Mouse (Mus musculus): ENCODE results near the gene Fbxo9. TPM values are rescaled to one million over a fixed set of nuclear protein-coding genes. Genes with fewer than 3 reads are reported as not detected.

Gene Fbxo9
- total and polyA plus RNA-seq, 2 experiments from 2014 or later = 60.4 to 67.5 TPM

GRCm38 (mm10) chr9:78121358-78121757 is 12.5 kb upstream of the Fbxo9 start:
- peaks cover 36% of the 10 kb centered on the region for H3K4me1 ChIP-seq (ENCODE audit: control insufficient read depth, insufficient read depth)
- H3K4me2 ChIP-seq (ENCODE audit: low read depth, low read length) = peak overlapping the region; percentile 7; the same call in 1 of the 2 replicates
- H3K9me3 ChIP-seq (replicated peaks; ENCODE audit: control insufficient read depth, low read length) = no peaks in the 10 kb centered on the region
- no peak overlapping the region for H3K9ac ChIP-seq (replicated peaks; ENCODE audit: low read depth, low read length)
- no peak overlapping the region for H3K4me3 ChIP-seq (ENCODE audit: low read depth, low read length)
- ATAC-seq (ENCODE audit: insufficient read depth, low read depth) (peak; percentile 44; the same call in 1 of the 2 replicates), DNase-seq (ENCODE audit: low spot score) (peak; percentile 66)
- peaks cover 6% of the 10 kb centered on the region for H3K36me3 ChIP-seq (replicated peaks; ENCODE audit: control insufficient read depth, insufficient read depth, low read length)
- peak overlapping the region; percentile 82 for H3K27ac ChIP-seq (ENCODE audit: low read depth)
- no peaks in the 10 kb centered on the region for H3K27me3 ChIP-seq (ENCODE audit: control insufficient read depth, insufficient read depth, low read length)
- 67% methylated on average over 8 of the region's 8 CpGs for WGBS
- no peak for TF ChIP-seq CTCF (IDR thresholded peaks at IDR 0.05; ENCODE audit: low read depth)
- 0 out of 2 replicates have a peak, but pooled peaks have one; percentile 29 for TF ChIP-seq EP300 (IDR thresholded peaks at IDR 0.05; ENCODE audit: low read depth)

GRCm38 (mm10) chr9:78117690-78118089 is 8.8 kb upstream of the Fbxo9 start:
- Histone ChIP-seq H3K9me3 (replicated peaks; ENCODE audit: control insufficient read depth, low read length) (no peaks in the 10 kb centered on the region), H3K27me3 (ENCODE audit: control insufficient read depth, insufficient read depth, low read length) (no peaks in the 10 kb centered on the region), H3K4me1 (ENCODE audit: control insufficient read depth, insufficient read depth) (peaks cover 41% of the 10 kb centered on the region), H3K4me3 (ENCODE audit: low read depth, low read length) (no peak overlapping the region), H3K27ac (ENCODE audit: low read depth) (peak overlapping the region; percentile 23), H3K4me2 (ENCODE audit: low read depth, low read length) (no peak overlapping the region), H3K36me3 (replicated peaks; ENCODE audit: control insufficient read depth, insufficient read depth, low read length) (no peaks in the 10 kb centered on the region; the same call in 1 of the 2 replicates), H3K9ac (replicated peaks; ENCODE audit: low read depth, low read length) (no peak overlapping the region)
- WGBS = 45% methylated on average over 2 of the region's 2 CpGs
- ATAC-seq (ENCODE audit: insufficient read depth, low read depth) (no peak), DNase-seq (ENCODE audit: low spot score) (no peak)
- TF ChIP-seq EP300 (IDR thresholded peaks at IDR 0.05; ENCODE audit: low read depth) = no peak
- no peak for TF ChIP-seq CTCF (IDR thresholded peaks at IDR 0.05; ENCODE audit: low read depth)

DNA sequence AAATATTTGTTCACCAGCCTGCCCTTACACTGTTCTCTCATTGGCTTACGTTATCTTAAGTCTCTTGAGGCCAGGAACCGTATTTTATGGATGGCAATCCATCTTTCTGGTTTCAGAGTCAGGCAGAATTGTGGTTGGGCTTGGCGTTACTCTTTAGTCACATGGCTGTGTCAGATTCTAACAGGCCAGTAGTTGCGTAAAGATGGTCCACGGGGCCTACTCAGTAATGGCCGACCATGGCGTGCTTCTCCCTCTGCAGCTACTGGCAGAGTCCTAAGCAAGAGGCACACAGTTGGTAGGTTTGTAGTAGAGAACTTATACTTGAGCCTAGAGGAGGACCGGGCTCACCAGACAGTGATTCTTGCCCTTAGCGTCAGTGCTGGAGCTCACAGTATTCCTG is 6.9 kb upstream of the Fbxo9 start:
- ATAC-seq (ENCODE audit: insufficient read depth, low read depth) = no peak
- Histone ChIP-seq H3K4me2 (ENCODE audit: low read depth, low read length) (peak overlapping the region; percentile 75; the same call in 1 of the 2 replicates), H3K27me3 (ENCODE audit: control insufficient read depth, insufficient read depth, low read length) (no peaks in the 10 kb centered on the region), H3K9me3 (replicated peaks; ENCODE audit: control insufficient read depth, low read length) (no peaks in the 10 kb centered on the region), H3K36me3 (replicated peaks; ENCODE audit: control insufficient read depth, insufficient read depth, low read length) (no peaks in the 10 kb centered on the region; the same call in 1 of the 2 replicates), H3K27ac (ENCODE audit: low read depth) (peak overlapping the region; percentile 75), H3K4me1 (ENCODE audit: control insufficient read depth, insufficient read depth) (peaks cover 22% of the 10 kb centered on the region), H3K9ac (replicated peaks; ENCODE audit: low read depth, low read length) (no peak overlapping the region), H3K4me3 (ENCODE audit: low read depth, low read length) (no peak overlapping the region)
- 71% methylated on average over 9 of the region's 9 CpGs for WGBS
- TF ChIP-seq CTCF (IDR thresholded peaks at IDR 0.05; ENCODE audit: low read depth) (no peak), EP300 (IDR thresholded peaks at IDR 0.05; ENCODE audit: low read depth) (no peak)
- DNase-seq (ENCODE audit: low spot score) = peak; percentile 28

- ATAC-seq (ENCODE audit: insufficient read depth, low read depth) = no peak
Observed at GRCm38 (mm10) chr9:78113538-78113885, 4.6 kb upstream of the Fbxo9 start.

DNA sequence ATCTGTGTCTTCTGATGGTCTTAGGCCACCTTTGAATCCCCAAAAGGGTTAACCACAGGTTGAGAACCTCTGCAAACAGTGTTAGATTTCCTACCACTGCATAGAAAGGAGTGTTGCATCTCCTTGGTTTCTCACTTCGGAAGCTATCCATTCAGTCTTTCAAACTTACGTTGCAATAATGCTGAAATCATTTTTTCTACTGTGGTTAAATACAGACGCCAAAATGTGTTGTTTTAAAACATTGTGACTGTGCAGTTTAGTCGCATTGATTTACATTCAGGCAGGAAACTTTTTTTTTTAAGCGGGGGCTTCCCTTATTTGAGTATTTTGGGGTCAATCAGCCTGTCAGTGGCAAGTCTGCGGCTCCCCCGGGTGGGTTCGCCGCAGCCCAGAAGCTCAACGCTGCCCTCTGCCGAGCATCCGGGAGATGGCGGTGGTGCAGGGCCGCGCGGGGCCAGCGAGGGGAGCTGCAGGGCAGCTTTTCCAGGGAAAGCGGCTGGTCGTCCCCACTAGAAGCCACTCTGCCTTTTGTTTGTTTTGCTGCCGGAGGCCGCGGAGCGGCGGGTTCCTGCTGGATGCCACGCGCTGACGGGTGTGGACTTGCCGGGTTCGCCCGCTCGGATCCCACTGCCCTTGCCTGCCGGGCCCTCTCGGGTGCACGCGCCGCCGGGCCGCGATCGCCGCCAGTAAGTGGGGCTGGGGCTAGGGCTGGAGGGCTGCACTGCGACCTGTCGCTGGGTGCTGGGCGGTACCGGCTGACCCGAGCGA is 4.1 kb upstream of the Fbxo9 start:
- DNase-seq (ENCODE audit: low spot score) (peak; percentile 92), ATAC-seq (ENCODE audit: insufficient read depth, low read depth) (peak; percentile 78)
- Histone ChIP-seq H3K27ac (ENCODE audit: low read depth) (peak overlapping the region; percentile 92), H3K9ac (replicated peaks; ENCODE audit: low read depth, low read length) (peak overlapping the region; percentile 94), H3K4me3 (ENCODE audit: low read depth, low read length) (peak overlapping the region; percentile 92), H3K27me3 (ENCODE audit: control insufficient read depth, insufficient read depth, low read length) (no peaks in the 10 kb centered on the region), H3K4me1 (ENCODE audit: control insufficient read depth, insufficient read depth) (peaks cover 19% of the 10 kb centered on the region), H3K36me3 (replicated peaks; ENCODE audit: control insufficient read depth, insufficient read depth, low read length) (no peaks in the 10 kb centered on the region), H3K9me3 (replicated peaks; ENCODE audit: control insufficient read depth, low read length) (no peaks in the 10 kb centered on the region), H3K4me2 (ENCODE audit: low read depth, low read length) (peak overlapping the region; percentile 75)
- 1% methylated on average over 47 of the region's 47 CpGs for WGBS
- TF ChIP-seq EP300 (IDR thresholded peaks at IDR 0.05; ENCODE audit: low read depth) (peak; percentile 77; the same call in 1 of the 2 replicates), CTCF (IDR thresholded peaks at IDR 0.05; ENCODE audit: low read depth) (peak; percentile 99)

More at GRCm38 (mm10) chr9:78113538-78113885, 4.6 kb upstream of the Fbxo9 start:
- Histone ChIP-seq H3K9me3 (replicated peaks; ENCODE audit: control insufficient read depth, low read length) (no peaks in the 10 kb centered on the region), H3K27ac (ENCODE audit: low read depth) (peak overlapping the region; percentile 92), H3K4me3 (ENCODE audit: low read depth, low read length) (peak overlapping the region; percentile 92), H3K27me3 (ENCODE audit: control insufficient read depth, insufficient read depth, low read length) (no peaks in the 10 kb centered on the region), H3K4me1 (ENCODE audit: control insufficient read depth, insufficient read depth) (peaks cover 19% of the 10 kb centered on the region), H3K4me2 (ENCODE audit: low read depth, low read length) (peak overlapping the region; percentile 75), H3K36me3 (replicated peaks; ENCODE audit: control insufficient read depth, insufficient read depth, low read length) (no peaks in the 10 kb centered on the region), H3K9ac (replicated peaks; ENCODE audit: low read depth, low read length) (peak overlapping the region; percentile 94)
- TF ChIP-seq CTCF (IDR thresholded peaks at IDR 0.05; ENCODE audit: low read depth) = no peak
- peak; percentile 51; the same call in 1 of the 2 replicates for TF ChIP-seq EP300 (IDR thresholded peaks at IDR 0.05; ENCODE audit: low read depth)
- WGBS = 1% methylated on average over 14 of the region's 14 CpGs
- DNase-seq (ENCODE audit: low spot score) = peak; percentile 32

All from heart, postnatal 0 days (tissue).